Comparison of ENCODE assay signal across 19 mouse cellular contexts in genomic region chr2:5094876-5095275, GRCm38 (mm10). TPM values are rescaled to one million over a fixed set of nuclear protein-coding genes. Genes with fewer than 3 reads are reported as not detected.
A peak's percentile ranks its signal among the peaks of the same experiment; 100 is the strongest.
DNase-seq lines count a peak whose midpoint lies in the region; TF ChIP-seq lines count a peak whose summit lies in the region.
"Had no signal": no experiment of that assay in that cellular context is flagged by ENCODE, and none has a peak within 500 bp of the region (broad histone marks: within the 10 kb centered on the region; RNA-seq: fewer than 3 reads in every experiment).

No protein-coding gene starts in this region.

- intact Hi-C loops in left cerebral cortex, adult 2 months (cut with DNase I): loop anchor here (5.0 kb wide), 3 partner anchors 67 to 302 kb away; no protein-coding TSS in a partner anchor
- intact Hi-C loops in left cerebral cortex, postnatal 10 days (cut with DNase I): loop anchor here (5.0 kb wide), 1 partner anchor 302 kb away; no protein-coding TSS in a partner anchor

- WGBS in olfactory bulb, adult 2 months: 38% methylated on average over 5 of the region's 5 CpGs

- DNase-seq in left cerebral cortex, adult 2 months (ENCODE audit: extremely low spot score in 1 of 2, low spot score in 2 of 2): no peak
- DNase-seq in left cerebral cortex, postnatal 10 days (ENCODE audit: extremely low spot score in 1 of 2, low spot score in 2 of 2): no peak
- DNase-seq in 3T3-L1 (ENCODE audit: low read depth, low spot score): peak; percentile 85
- peak; percentile 64 for DNase-seq in adipocyte (ENCODE audit: low spot score)
- no peak for DNase-seq in yolk sac, embryonic 10.5 days (ENCODE audit: low spot score)
- DNase-seq: adrenal gland, adult 2 months; adrenal gland, postnatal 25 days; cerebellum, adult 2 months; gastrocnemius, adult 2 months; gastrocnemius, postnatal 25 days; heart, postnatal 10 days; heart, postnatal 4 days had no signal

- peak overlapping the region; percentile 7; the same call in 1 of the 2 replicates for H3K27ac ChIP-seq in left cerebral cortex, adult 2 months
- H3K27ac ChIP-seq in olfactory bulb, adult 2 months (ENCODE audit: insufficient read depth, low read depth, low read length): peak overlapping the region; percentile 50; the same call in 1 of the 2 replicates
- H3K27ac ChIP-seq: embryonic facial prominence, embryonic 12.5 days; forebrain, embryonic 12.5 days; gastrocnemius, adult 2 months; hindbrain, embryonic 12.5 days had no signal

- no peak for TF ChIP-seq CTCF in left cerebral cortex, adult 2 months (IDR thresholded peaks at IDR 0.05)
- no peak for TF ChIP-seq CTCF in olfactory bulb, adult 2 months (IDR thresholded peaks at IDR 0.05; ENCODE audit: insufficient read depth, low read depth, low read length)

- peaks cover 6% of the 10 kb centered on the region for H3K4me1 ChIP-seq in olfactory bulb, adult 2 months (ENCODE audit: control insufficient read depth, insufficient read depth, low read length)

- TF ChIP-seq POLR2A in olfactory bulb, adult 2 months (IDR thresholded peaks at IDR 0.05; ENCODE audit: insufficient read depth, low read depth, low read length): no peak

- H3K4me3 ChIP-seq in left cerebral cortex, adult 2 months: no peak overlapping the region
- H3K4me3 ChIP-seq in olfactory bulb, adult 2 months (ENCODE audit: insufficient read depth, low read depth, low read length): no peak overlapping the region
- H3K4me3 ChIP-seq: embryonic facial prominence, embryonic 12.5 days; forebrain, embryonic 12.5 days; gastrocnemius, adult 2 months; hindbrain, embryonic 12.5 days had no signal

RNA-seq across cellular contexts. Expression of gene Optn, which starts 31.0 kb away (rescaled TPM):
- 10 to 100 TPM; 16.7 to 20.4 TPM for total RNA-seq in left cerebral cortex, adult 2 months (2021)
- total RNA-seq in left cerebral cortex, postnatal 10 days (2021): 10 to 100 TPM; 20.1 to 20.7 TPM
- polyA plus RNA-seq in olfactory bulb, adult 2 months (2012; ENCODE audit: insufficient read depth, insufficient read length, low replicate concordance, missing spikeins): not detected in 2 replicates

RNA-seq across cellular contexts. Expression of gene Ccdc3, which starts 42.7 kb away (rescaled TPM):
- total RNA-seq in left cerebral cortex, adult 2 months (2021): 10 to 100 TPM; 14.2 to 19.4 TPM
- 10 to 100 TPM; 10.2 to 11.9 TPM for total RNA-seq in left cerebral cortex, postnatal 10 days (2021)
- polyA plus RNA-seq in olfactory bulb, adult 2 months (2012; ENCODE audit: insufficient read depth, insufficient read length, low replicate concordance, missing spikeins): not detected in 2 replicates
- total RNA-seq: common myeloid progenitor, adult 5-6 weeks; granulocyte monocyte progenitor cell, adult 5-6 weeks had no signal
- polyA plus RNA-seq: inflammation-experienced regulatory T-cells, adult 6 months had no signal

Comparison
In these comparisons a context has a peak if more than half of its experiments do, and no peak if none do; other contexts are left out.
1. DNase-seq: peak in 3T3-L1 (single experiment) and adipocyte (single experiment); none in left cerebral cortex, adult 2 months (0 of 2), left cerebral cortex, postnatal 10 days (0 of 2) and yolk sac, embryonic 10.5 days (single experiment).